Mouse (Mus musculus): Measurements from ENCODE around the gene Hepacam. TPM values are rescaled to one million over a fixed set of nuclear protein-coding genes. Genes with fewer than 3 reads are reported as not detected.
A peak's percentile ranks its signal among the peaks of the same experiment; 100 is the strongest.

The Hepacam gene
- total and polyA plus RNA-seq, 2 experiments from 2014 or later: 37.1 to 49.9 TPM

DNA sequence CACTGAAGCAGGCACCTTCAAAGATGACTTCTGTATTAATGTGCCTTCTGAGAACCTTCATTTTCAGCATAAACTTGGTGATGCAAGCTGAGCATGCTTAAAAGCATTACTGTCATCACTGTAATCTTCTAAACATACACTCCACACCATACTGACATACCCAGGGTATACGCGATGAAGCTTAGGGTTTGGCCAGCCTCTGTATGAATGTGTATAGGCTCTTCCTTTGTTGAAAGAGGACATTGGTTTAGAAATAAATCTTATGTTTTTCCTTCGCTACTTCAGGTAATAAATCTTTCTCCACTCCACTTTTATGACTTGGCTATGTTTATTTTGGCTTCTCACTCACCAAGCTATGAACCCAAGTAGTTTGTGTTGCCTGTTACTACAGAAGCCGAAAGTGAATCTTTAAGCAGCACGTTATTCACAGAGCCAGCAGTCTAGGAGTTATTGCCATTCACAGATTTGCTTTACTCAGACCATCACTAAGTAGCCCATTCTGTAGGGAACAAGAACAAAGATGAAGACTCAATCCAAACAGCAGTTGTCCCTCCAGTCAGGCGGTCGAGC, 4.2 kb downstream of the Hepacam start:
- Histone ChIP-seq H3K27ac (ENCODE audit: low read depth, low read length) (no peak overlapping the region), H3K36me3 (ENCODE audit: insufficient read depth, low read length) (no peaks in the 10 kb centered on the region), H3K4me3 (ENCODE audit: low read depth, low read length) (no peak overlapping the region), H3K4me1 (ENCODE audit: insufficient read depth, low read length) (no peaks in the 10 kb centered on the region), H3K9ac (replicated peaks; ENCODE audit: low read length, poor library complexity, severe bottlenecking) (no peak overlapping the region), H3K27me3 (ENCODE audit: insufficient read depth, low read length) (no peaks in the 10 kb centered on the region), H3K4me2 (ENCODE audit: low read depth, low read length, poor library complexity, severe bottlenecking) (no peak overlapping the region), H3K9me3 (ENCODE audit: low read length) (no peaks in the 10 kb centered on the region)
- WGBS: 76% methylated on average over 7 of the region's 7 CpGs
- TF ChIP-seq CTCF (IDR thresholded peaks at IDR 0.05): no peak
- no peak for ATAC-seq (ENCODE audit: low FRiP score)
- no peak for DNase-seq (ENCODE audit: low spot score)

DNA sequence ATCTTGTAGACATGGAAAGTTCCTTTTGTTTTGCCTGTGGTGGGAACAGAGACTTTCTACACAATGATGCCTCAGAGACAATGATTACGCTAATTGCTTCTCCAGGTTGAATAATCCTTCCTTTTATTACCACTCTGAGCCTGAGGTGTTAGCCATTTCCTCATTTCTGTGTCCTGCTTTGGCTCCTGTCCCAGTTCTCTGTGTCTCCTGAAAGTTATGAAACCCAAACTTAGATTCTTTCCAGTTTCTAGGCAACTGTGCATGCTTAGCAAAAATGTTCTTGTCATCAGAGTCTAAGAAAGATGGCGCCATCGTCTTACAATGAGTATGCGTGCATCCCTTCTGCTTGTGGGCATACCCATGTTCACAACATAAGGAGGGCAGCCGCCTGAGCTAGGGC, 8.6 kb downstream of the Hepacam start:
- no peak overlapping the region for H3K27ac ChIP-seq (ENCODE audit: low read depth, low read length)
- WGBS: 79% methylated on average over 5 of the region's 5 CpGs
- no peaks in the 10 kb centered on the region for H3K4me1 ChIP-seq (ENCODE audit: insufficient read depth, low read length)
- H3K4me3 ChIP-seq (ENCODE audit: low read depth, low read length): no peak overlapping the region
- no peak for ATAC-seq (ENCODE audit: low FRiP score)
- H3K9ac ChIP-seq (replicated peaks; ENCODE audit: low read length, poor library complexity, severe bottlenecking): no peak overlapping the region
- peak; percentile 19 for DNase-seq (ENCODE audit: low spot score)
- no peaks in the 10 kb centered on the region for H3K27me3 ChIP-seq (ENCODE audit: insufficient read depth, low read length)
- TF ChIP-seq CTCF (IDR thresholded peaks at IDR 0.05): no peak
- no peaks in the 10 kb centered on the region for H3K9me3 ChIP-seq (ENCODE audit: low read length)
- no peaks in the 10 kb centered on the region for H3K36me3 ChIP-seq (ENCODE audit: insufficient read depth, low read length)
- no peak overlapping the region for H3K4me2 ChIP-seq (ENCODE audit: low read depth, low read length, poor library complexity, severe bottlenecking)

DNA sequence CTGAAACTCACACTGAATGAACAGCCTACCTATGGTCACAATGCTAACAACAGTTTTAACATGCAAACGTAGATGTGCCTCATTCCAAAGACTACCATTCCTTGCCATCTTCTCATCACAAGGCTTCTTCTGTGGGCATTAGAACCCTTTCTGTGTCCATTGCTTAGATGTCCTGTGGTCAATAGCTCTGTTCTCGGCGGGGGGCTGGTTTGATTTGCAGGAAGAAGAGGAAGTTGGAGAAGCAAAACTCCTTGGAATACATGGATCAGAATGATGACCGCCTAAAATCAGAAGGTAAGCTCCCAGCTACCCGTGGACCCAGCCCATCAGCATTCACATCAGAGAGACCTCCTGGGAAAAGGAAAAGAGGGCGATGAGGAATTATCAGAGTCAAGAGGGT, 16.0 kb downstream of the Hepacam start:
- H3K36me3 ChIP-seq (ENCODE audit: insufficient read depth, low read length): no peaks in the 10 kb centered on the region
- H3K4me3 ChIP-seq (ENCODE audit: low read depth, low read length): no peak overlapping the region
- no peaks in the 10 kb centered on the region for H3K9me3 ChIP-seq (ENCODE audit: low read length)
- no peaks in the 10 kb centered on the region for H3K27me3 ChIP-seq (ENCODE audit: insufficient read depth, low read length)
- no peak for ATAC-seq (ENCODE audit: low FRiP score)
- no peak overlapping the region for H3K4me2 ChIP-seq (ENCODE audit: low read depth, low read length, poor library complexity, severe bottlenecking)
- no peak overlapping the region for H3K9ac ChIP-seq (replicated peaks; ENCODE audit: low read length, poor library complexity, severe bottlenecking)
- WGBS: 93% methylated on average over 6 of the region's 6 CpGs
- TF ChIP-seq CTCF (IDR thresholded peaks at IDR 0.05): no peak
- no peak for DNase-seq (ENCODE audit: low spot score)
- H3K27ac ChIP-seq (ENCODE audit: low read depth, low read length): no peak overlapping the region
- H3K4me1 ChIP-seq (ENCODE audit: insufficient read depth, low read length): no peaks in the 10 kb centered on the region

DNA sequence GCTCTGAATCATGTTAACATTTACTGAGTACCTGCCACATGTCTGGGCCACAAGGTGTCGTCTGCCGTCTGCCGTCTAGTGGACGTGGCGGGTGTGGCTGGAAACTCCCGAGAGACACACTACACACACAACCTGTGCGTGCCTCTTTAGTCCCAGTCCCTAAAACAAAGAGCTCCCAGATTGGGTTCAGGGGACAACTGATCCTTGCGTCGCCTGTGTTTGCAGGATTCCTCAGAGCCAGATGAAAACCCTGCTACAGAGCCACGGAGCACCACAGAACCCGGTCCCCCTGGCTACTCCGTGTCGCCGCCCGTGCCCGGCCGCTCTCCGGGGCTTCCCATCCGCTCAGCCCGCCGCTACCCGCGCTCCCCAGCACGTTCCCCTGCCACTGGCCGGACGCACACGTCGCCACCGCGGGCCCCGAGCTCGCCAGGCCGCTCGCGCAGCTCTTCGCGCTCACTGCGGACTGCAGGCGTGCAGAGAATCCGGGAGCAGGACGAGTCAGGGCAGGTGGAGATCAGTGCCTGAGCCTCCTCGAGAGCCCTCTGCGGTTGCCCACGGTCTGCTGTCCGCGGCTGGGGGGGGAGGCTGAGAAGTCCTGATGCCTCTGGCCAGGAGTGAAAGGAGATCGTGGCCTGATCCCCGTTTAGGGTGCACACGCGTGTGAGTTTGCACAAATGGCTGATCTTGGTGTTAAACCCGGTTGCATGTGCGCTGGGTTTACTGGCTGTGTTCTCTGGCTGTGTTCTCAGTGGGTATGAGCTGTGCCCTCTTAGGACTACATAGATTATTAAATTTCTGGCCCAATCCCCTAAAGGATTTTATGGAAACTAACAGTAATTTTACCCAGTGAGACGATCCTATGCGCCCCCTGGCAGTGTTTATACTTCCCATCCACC, 17.4 kb downstream of the Hepacam start:
- TF ChIP-seq CTCF (IDR thresholded peaks at IDR 0.05): peak; percentile 66
- no peaks in the 10 kb centered on the region for H3K4me1 ChIP-seq (ENCODE audit: insufficient read depth, low read length)
- peak overlapping the region; percentile 47 for H3K4me3 ChIP-seq (ENCODE audit: low read depth, low read length)
- WGBS: 7% methylated on average over 52 of the region's 54 CpGs
- peak; percentile 56 for DNase-seq (ENCODE audit: low spot score)
- H3K9ac ChIP-seq (replicated peaks; ENCODE audit: low read length, poor library complexity, severe bottlenecking): peak overlapping the region; percentile 79
- peak; percentile 83 for ATAC-seq (ENCODE audit: low FRiP score)
- no peaks in the 10 kb centered on the region for H3K9me3 ChIP-seq (ENCODE audit: low read length)
- H3K27me3 ChIP-seq (ENCODE audit: insufficient read depth, low read length): no peaks in the 10 kb centered on the region
- H3K4me2 ChIP-seq (ENCODE audit: low read depth, low read length, poor library complexity, severe bottlenecking): peak overlapping the region; percentile 84
- H3K27ac ChIP-seq (ENCODE audit: low read depth, low read length): peak overlapping the region; percentile 63
- H3K36me3 ChIP-seq (ENCODE audit: insufficient read depth, low read length): no peaks in the 10 kb centered on the region

DNA sequence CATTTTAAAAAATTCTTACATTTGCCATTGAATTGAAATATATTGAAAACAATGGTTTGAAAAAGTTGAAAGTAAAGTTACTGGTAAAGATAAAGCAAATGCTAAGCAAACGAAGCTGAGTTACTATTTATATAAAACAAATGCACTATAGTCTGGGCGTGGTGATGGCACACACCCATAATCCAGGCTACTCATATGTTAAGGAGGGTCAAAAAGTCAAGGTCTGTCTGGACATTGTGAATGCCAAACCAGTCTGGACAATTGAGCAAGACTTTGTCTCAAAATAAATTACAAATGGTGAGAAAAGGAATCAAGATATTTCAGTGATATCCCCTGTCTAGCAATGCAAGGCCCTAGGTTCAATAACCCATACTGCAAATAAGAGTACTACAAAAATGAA, 23.7 kb downstream of the Hepacam start:
- H3K27ac ChIP-seq (ENCODE audit: low read depth, low read length): no peak overlapping the region

DNA sequence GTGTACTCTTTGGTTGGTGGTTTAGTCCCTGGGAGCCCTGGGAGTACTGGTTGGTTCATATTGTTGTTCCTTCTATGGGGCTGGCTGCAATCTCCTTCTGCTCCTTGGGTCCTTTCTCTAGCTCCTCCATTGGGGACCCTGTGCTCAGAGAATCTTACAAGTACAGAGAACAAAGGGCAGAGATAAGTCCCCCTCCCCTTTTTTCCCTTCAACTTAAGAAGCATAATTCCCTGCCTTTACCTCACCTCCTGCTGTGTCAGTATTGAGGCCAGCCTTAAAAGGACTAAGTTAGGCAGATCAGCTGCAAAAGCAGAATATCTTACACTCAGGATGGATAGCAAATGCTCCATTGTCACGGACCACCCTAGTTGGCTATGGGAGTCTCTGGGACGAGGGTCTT, 24.9 kb downstream of the Hepacam start:
- no peak for DNase-seq (ENCODE audit: low spot score)
- WGBS: 38% methylated on average over 2 of the region's 2 CpGs
- H3K4me1 ChIP-seq (ENCODE audit: insufficient read depth, low read length): no peaks in the 10 kb centered on the region

More for the DNA sequence above, 23.7 kb downstream of the Hepacam start:
- Histone ChIP-seq H3K4me3 (ENCODE audit: low read depth, low read length) (no peak overlapping the region), H3K9ac (replicated peaks; ENCODE audit: low read length, poor library complexity, severe bottlenecking) (no peak overlapping the region), H3K9me3 (ENCODE audit: low read length) (no peaks in the 10 kb centered on the region), H3K36me3 (ENCODE audit: insufficient read depth, low read length) (no peaks in the 10 kb centered on the region), H3K4me2 (ENCODE audit: low read depth, low read length, poor library complexity, severe bottlenecking) (no peak overlapping the region), H3K27me3 (ENCODE audit: insufficient read depth, low read length) (no peaks in the 10 kb centered on the region), H3K4me1 (ENCODE audit: insufficient read depth, low read length) (no peaks in the 10 kb centered on the region)
- TF ChIP-seq CTCF (IDR thresholded peaks at IDR 0.05): no peak
- 63% methylated on average over 2 of the region's 2 CpGs for WGBS
- ATAC-seq (ENCODE audit: low FRiP score) (no peak), DNase-seq (ENCODE audit: low spot score) (no peak)

More for the DNA sequence above, 24.9 kb downstream of the Hepacam start:
- H3K9ac ChIP-seq (replicated peaks; ENCODE audit: low read length, poor library complexity, severe bottlenecking): no peak overlapping the region
- no peaks in the 10 kb centered on the region for H3K9me3 ChIP-seq (ENCODE audit: low read length)
- H3K4me2 ChIP-seq (ENCODE audit: low read depth, low read length, poor library complexity, severe bottlenecking): no peak overlapping the region
- TF ChIP-seq CTCF (IDR thresholded peaks at IDR 0.05): no peak
- no peak overlapping the region for H3K27ac ChIP-seq (ENCODE audit: low read depth, low read length)
- no peaks in the 10 kb centered on the region for H3K27me3 ChIP-seq (ENCODE audit: insufficient read depth, low read length)
- no peak overlapping the region for H3K4me3 ChIP-seq (ENCODE audit: low read depth, low read length)
- no peaks in the 10 kb centered on the region for H3K36me3 ChIP-seq (ENCODE audit: insufficient read depth, low read length)
- no peak for ATAC-seq (ENCODE audit: low FRiP score)
